Mouse (Mus musculus) bone marrow, adult 2 months (tissue): ENCODE results near the gene Prame. TPM values are rescaled to one million over a fixed set of nuclear protein-coding genes. Genes with fewer than 3 reads are reported as not detected.

ENCODE experiments used
- polyA plus RNA-seq: library from polyadenylated mRNA; stranded (reverse); fragments of >200 nt; gene quantifications from 2 replicates; pipeline ENCODE4 v1.2.4, GENCODE M21; 2011; ENCODE audit warnings: low replicate concordance; ENCODE audit not compliant: missing spikeins, insufficient read depth, insufficient read length

Gene Prame
- polyA plus RNA-seq, 1 experiment = not detected

Other genes starting within 250 kb of the Prame start
- gene Gm7903, start 193.9 kb downstream of the Prame start, polyA plus RNA-seq = 0.57 TPM in 1 of 2 replicates, not detected in the other
- not detected in 2 replicates for gene AV320801, start 133.1 kb downstream of the Prame start, polyA plus RNA-seq
- gene Nxf7, start 28.9 kb downstream of the Prame start, polyA plus RNA-seq = not detected in 2 replicates
- gene Tcp11x2, start 66.1 kb upstream of the Prame start, polyA plus RNA-seq = not detected in 2 replicates
- gene Tmsb15a, start 97.6 kb upstream of the Prame start, polyA plus RNA-seq = not detected in 2 replicates
- 4.5 and 4.8 TPM in 2 replicates for gene Armcx5, start 115.0 kb upstream of the Prame start, polyA plus RNA-seq
- gene Gprasp1, start 115.0 kb upstream of the Prame start, polyA plus RNA-seq = 5.7 and 12.5 TPM in 2 replicates
- 2.1 and 3.2 TPM in 2 replicates for gene Bhlhb9, start 169.9 kb upstream of the Prame start, polyA plus RNA-seq
- 2.6 TPM in 1 of 2 replicates, not detected in the other for gene Gprasp2, start 211.3 kb upstream of the Prame start, polyA plus RNA-seq